Mouse (Mus musculus) gastrocnemius, postnatal 4 days (tissue): ENCODE measurements around the gene Mff. TPM values are rescaled to one million over a fixed set of nuclear protein-coding genes. Genes with fewer than 3 reads are reported as not detected.
A peak's percentile ranks its signal among the peaks of the same experiment; 100 is the strongest.

Experiments
- DNase-seq, 2 experiments: peaks; one replicate each; pipeline ENCODE4 v3.0.0; 2021 to 2022; ENCODE audit warnings: low spot score in 2 of 2, mixed read lengths in 2 of 2
- long read RNA-seq, 2 experiments: library from polyadenylated mRNA; stranded (forward); transcript quantifications; one replicate each; pipeline ENCODE4 v2.0.0; 2021
- total RNA-seq, 2 experiments: library from RNA; stranded (reverse); gene quantifications; 2 replicates each; pipeline ENCODE4 v1.2.3; 2021

Gene Mff
- total RNA-seq = 100 to 1,000 TPM; 146 to 158 TPM
- long read RNA-seq, experiment 1, transcript Mff-202 (9 exons, 1,894 nt) = minor isoform, 15 of 226 reads
- long read RNA-seq, experiment 1, transcript Mff-208 (8 exons, 1,645 nt) = major isoform, 21 of 226 reads
- long read RNA-seq, experiment 1, transcript Mff-201 (8 exons, 1,706 nt) = minor isoform, 14 of 226 reads
- long read RNA-seq, experiment 1, partial matches to known transcripts = 0 of 226 reads
- long read RNA-seq, experiment 1, other reads (novel, unspliced or antisense) = 172 of 226 reads
- long read RNA-seq, experiment 2, transcript Mff-202 (9 exons, 1,894 nt) = major isoform, 18 of 169 reads
- long read RNA-seq, experiment 2, transcript Mff-208 (8 exons, 1,645 nt) = minor isoform, 16 of 169 reads
- long read RNA-seq, experiment 2, transcript Mff-201 (8 exons, 1,706 nt) = minor isoform, 10 of 169 reads
- long read RNA-seq, experiment 2, partial matches to known transcripts = 1 of 169 reads
- long read RNA-seq, experiment 2, other reads (novel, unspliced or antisense) = 121 of 169 reads

- DNase-seq = peak; percentile 80 to 94
These were observed at the start of gene Mff for GRCm38 (mm10) chr1:82724339-82725025. TSS of gene Mff (plus strand) at chr1:82724890.

- no peak for DNase-seq
These were observed 38.4 kb upstream of the Mff start for GRCm38 (mm10) chr1:82686328-82686727.

- no peak for DNase-seq
These were observed 37.8 kb upstream of the Mff start for GRCm38 (mm10) chr1:82686866-82687265.

GRCm38 (mm10) chr1:82687931-82688330 is 36.8 kb upstream of the Mff start:
- no peak for DNase-seq

GRCm38 (mm10) chr1:82695915-82696314 is 28.8 kb upstream of the Mff start:
- no peak for DNase-seq

GRCm38 (mm10) chr1:82717816-82718512 is 6.7 kb upstream of the Mff start:
- no peak for DNase-seq

- no peak for DNase-seq
These were observed 560 bp downstream of the Mff start for GRCm38 (mm10) chr1:82725026-82725874.

- DNase-seq = no peak
These were observed 1.1 kb downstream of the Mff start for GRCm38 (mm10) chr1:82725875-82726185.

GRCm38 (mm10) chr1:82726482-82726881 is 1.8 kb downstream of the Mff start:
- no peak for DNase-seq

GRCm38 (mm10) chr1:82733357-82733756 is 8.7 kb downstream of the Mff start:
- DNase-seq = no peak

GRCm38 (mm10) chr1:82738066-82738465 is 13.4 kb downstream of the Mff start:
- DNase-seq = no peak

GRCm38 (mm10) chr1:82741539-82741938 is 16.8 kb downstream of the Mff start:
- DNase-seq = no peak

GRCm38 (mm10) chr1:82743962-82744361 is 19.3 kb downstream of the Mff start:
- no peak for DNase-seq

- no peak for DNase-seq
These were observed 21.7 kb downstream of the Mff start for GRCm38 (mm10) chr1:82746408-82746807.

GRCm38 (mm10) chr1:82747714-82748452 is 23.2 kb downstream of the Mff start:
- no peak for DNase-seq

- no peak for DNase-seq
These were observed 34.8 kb downstream of the Mff start for GRCm38 (mm10) chr1:82759520-82759919.

- DNase-seq = no peak
These were observed 36.9 kb downstream of the Mff start for GRCm38 (mm10) chr1:82761454-82762169.

- DNase-seq = no peak
These were observed 37.6 kb downstream of the Mff start for GRCm38 (mm10) chr1:82762274-82762673.

- no peak for DNase-seq
These were observed 41.5 kb downstream of the Mff start for GRCm38 (mm10) chr1:82766227-82766626.

- no peak for DNase-seq
These were observed 42.0 kb downstream of the Mff start for GRCm38 (mm10) chr1:82766641-82767040.
